Mouse (Mus musculus): Measurements from ENCODE around the gene Hs6st3. TPM values are rescaled to one million over a fixed set of nuclear protein-coding genes. Genes with fewer than 3 reads are reported as not detected.

Gene Hs6st3
- polyA plus RNA-seq, 1 experiment from 2014 or later = 0.11 TPM

GRCm38 (mm10) chr14:119123582-119123981, 14.6 kb upstream of the Hs6st3 start:
- H3K9ac ChIP-seq (ENCODE audit: low read length) = peak overlapping the region; percentile 62
- H3K4me3 ChIP-seq (ENCODE audit: control insufficient read depth in 1 of 2, insufficient read depth in 1 of 2, low read depth in 1 of 2, low read length in 2 of 2) = peak overlapping the region; percentile 40 to 47
- no peaks in the 10 kb centered on the region for H3K9me3 ChIP-seq (ENCODE audit: control insufficient read depth, low read length)
- no peaks in the 10 kb centered on the region for H3K36me3 ChIP-seq (ENCODE audit: control insufficient read depth, insufficient read depth, low read length)
- 4% methylated on average over 12 of the region's 12 CpGs for WGBS
- ATAC-seq (ENCODE audit: insufficient number of reproducible peaks, insufficient read depth, low FRiP score, low read depth) = no peak; the same call in 1 of the 2 replicates
- peak overlapping the region; percentile 73 for H3K4me2 ChIP-seq (ENCODE audit: low read length)
- H3K4me1 ChIP-seq (ENCODE audit: control insufficient read depth in 2 of 2, insufficient read depth in 2 of 2, low read length in 2 of 2) = no peaks in the 10 kb centered on the region; a peak in 1 of 4 replicates
- H3K27ac ChIP-seq (replicated peaks in 1 of 2; ENCODE audit: control insufficient read depth in 1 of 2, insufficient read depth in 1 of 2, low read depth in 2 of 2, low read length in 2 of 2) = no peak overlapping the region
- H3K27me3 ChIP-seq (ENCODE audit: control insufficient read depth, insufficient read depth, low read length) = 0 out of 2 replicates have a peak, but pooled peaks cover 3% of the 10 kb centered on the region

- no peak overlapping the region for H3K27ac ChIP-seq (replicated peaks in 1 of 2; ENCODE audit: control insufficient read depth in 1 of 2, insufficient read depth in 1 of 2, low read depth in 2 of 2, low read length in 2 of 2)
- no peaks in the 10 kb centered on the region; a peak in 1 of 4 replicates for H3K4me1 ChIP-seq (ENCODE audit: control insufficient read depth in 2 of 2, insufficient read depth in 2 of 2, low read length in 2 of 2)
- H3K36me3 ChIP-seq (ENCODE audit: control insufficient read depth, insufficient read depth, low read length) = no peaks in the 10 kb centered on the region
- peak overlapping the region; percentile 73 for H3K4me2 ChIP-seq (ENCODE audit: low read length)
- WGBS = 33% methylated on average over 3 of the region's 3 CpGs
- peak overlapping the region in 1 of 2 experiments; percentile 40; a peak in 2 of 4 replicates for H3K4me3 ChIP-seq (ENCODE audit: control insufficient read depth in 1 of 2, insufficient read depth in 1 of 2, low read depth in 1 of 2, low read length in 2 of 2)
- H3K9ac ChIP-seq (ENCODE audit: low read length) = peak overlapping the region; percentile 62; the same call in 1 of the 2 replicates
- 0 out of 2 replicates have a peak, but pooled peaks cover 3% of the 10 kb centered on the region for H3K27me3 ChIP-seq (ENCODE audit: control insufficient read depth, insufficient read depth, low read length)
- ATAC-seq (ENCODE audit: insufficient number of reproducible peaks, insufficient read depth, low FRiP score, low read depth) = peak; percentile 31; the same call in 1 of the 2 replicates
- H3K9me3 ChIP-seq (ENCODE audit: control insufficient read depth, low read length) = no peaks in the 10 kb centered on the region
Observed at GRCm38 (mm10) chr14:119124061-119124460, 14.1 kb upstream of the Hs6st3 start.

- Histone ChIP-seq H3K9me3 (ENCODE audit: control insufficient read depth, low read length) (no peaks in the 10 kb centered on the region), H3K27me3 (ENCODE audit: control insufficient read depth, insufficient read depth, low read length) (0 out of 2 replicates have a peak, but pooled peaks cover 3% of the 10 kb centered on the region), H3K4me1 (ENCODE audit: control insufficient read depth in 2 of 2, insufficient read depth in 2 of 2, low read length in 2 of 2) (no peaks in the 10 kb centered on the region; a peak in 1 of 4 replicates), H3K27ac (replicated peaks in 1 of 2; ENCODE audit: control insufficient read depth in 1 of 2, insufficient read depth in 1 of 2, low read depth in 2 of 2, low read length in 2 of 2) (no peak overlapping the region), H3K4me3 (ENCODE audit: control insufficient read depth in 1 of 2, insufficient read depth in 1 of 2, low read depth in 1 of 2, low read length in 2 of 2) (no peak overlapping the region), H3K4me2 (ENCODE audit: low read length) (no peak overlapping the region), H3K36me3 (ENCODE audit: control insufficient read depth, insufficient read depth, low read length) (no peaks in the 10 kb centered on the region), H3K9ac (ENCODE audit: low read length) (no peak overlapping the region)
- 62% methylated on average over 4 of the region's 4 CpGs for WGBS
- no peak for ATAC-seq (ENCODE audit: insufficient number of reproducible peaks, insufficient read depth, low FRiP score, low read depth)
Observed at GRCm38 (mm10) chr14:119125840-119126239, 12.3 kb upstream of the Hs6st3 start.

GRCm38 (mm10) chr14:119127330-119127729, 10.8 kb upstream of the Hs6st3 start:
- Histone ChIP-seq H3K4me3 (ENCODE audit: control insufficient read depth in 1 of 2, insufficient read depth in 1 of 2, low read depth in 1 of 2, low read length in 2 of 2) (no peak overlapping the region), H3K36me3 (ENCODE audit: control insufficient read depth, insufficient read depth, low read length) (no peaks in the 10 kb centered on the region), H3K27me3 (ENCODE audit: control insufficient read depth, insufficient read depth, low read length) (0 out of 2 replicates have a peak, but pooled peaks cover 3% of the 10 kb centered on the region), H3K4me1 (ENCODE audit: control insufficient read depth in 2 of 2, insufficient read depth in 2 of 2, low read length in 2 of 2) (no peaks in the 10 kb centered on the region; a peak in 1 of 4 replicates), H3K9ac (ENCODE audit: low read length) (no peak overlapping the region), H3K4me2 (ENCODE audit: low read length) (no peak overlapping the region), H3K9me3 (ENCODE audit: control insufficient read depth, low read length) (no peaks in the 10 kb centered on the region), H3K27ac (replicated peaks in 1 of 2; ENCODE audit: control insufficient read depth in 1 of 2, insufficient read depth in 1 of 2, low read depth in 2 of 2, low read length in 2 of 2) (no peak overlapping the region)
- no peak for ATAC-seq (ENCODE audit: insufficient number of reproducible peaks, insufficient read depth, low FRiP score, low read depth)
- WGBS = 84% methylated on average over 2 of the region's 2 CpGs

- Histone ChIP-seq H3K4me2 (ENCODE audit: low read length) (peak overlapping the region; percentile 99), H3K4me1 (ENCODE audit: control insufficient read depth in 2 of 2, insufficient read depth in 2 of 2, low read length in 2 of 2) (peaks cover 0 to 8% of the 10 kb centered on the region in 2 experiments; a peak in 2 of 4 replicates), H3K4me3 (ENCODE audit: control insufficient read depth in 1 of 2, insufficient read depth in 1 of 2, low read depth in 1 of 2, low read length in 2 of 2) (peak overlapping the region; percentile 66 to 73), H3K27me3 (ENCODE audit: control insufficient read depth, insufficient read depth, low read length) (peaks cover 53% of the 10 kb centered on the region), H3K36me3 (ENCODE audit: control insufficient read depth, insufficient read depth, low read length) (no peaks in the 10 kb centered on the region), H3K9me3 (ENCODE audit: control insufficient read depth, low read length) (no peaks in the 10 kb centered on the region), H3K9ac (ENCODE audit: low read length) (peak overlapping the region; percentile 68), H3K27ac (replicated peaks in 1 of 2; ENCODE audit: control insufficient read depth in 1 of 2, insufficient read depth in 1 of 2, low read depth in 2 of 2, low read length in 2 of 2) (no peak overlapping the region)
- under 1% methylated on average over 38 of the region's 38 CpGs for WGBS
- ATAC-seq (ENCODE audit: insufficient number of reproducible peaks, insufficient read depth, low FRiP score, low read depth) = peak; percentile 59; the same call in 1 of the 2 replicates
Observed at GRCm38 (mm10) chr14:119137512-119137905, 632 bp upstream of the Hs6st3 start.

GRCm38 (mm10) chr14:119138786-119139100, 602 bp downstream of the Hs6st3 start:
- Histone ChIP-seq H3K9ac (ENCODE audit: low read length) (no peak overlapping the region; the same call in 1 of the 2 replicates), H3K4me3 (ENCODE audit: control insufficient read depth in 1 of 2, insufficient read depth in 1 of 2, low read depth in 1 of 2, low read length in 2 of 2) (peak overlapping the region; percentile 66 to 73), H3K27ac (replicated peaks in 1 of 2; ENCODE audit: control insufficient read depth in 1 of 2, insufficient read depth in 1 of 2, low read depth in 2 of 2, low read length in 2 of 2) (no peak overlapping the region), H3K27me3 (ENCODE audit: control insufficient read depth, insufficient read depth, low read length) (peaks cover 53% of the 10 kb centered on the region), H3K9me3 (ENCODE audit: control insufficient read depth, low read length) (no peaks in the 10 kb centered on the region), H3K4me2 (ENCODE audit: low read length) (peak overlapping the region; percentile 99), H3K4me1 (ENCODE audit: control insufficient read depth in 2 of 2, insufficient read depth in 2 of 2, low read length in 2 of 2) (peaks cover 0 to 8% of the 10 kb centered on the region in 2 experiments; a peak in 2 of 4 replicates), H3K36me3 (ENCODE audit: control insufficient read depth, insufficient read depth, low read length) (no peaks in the 10 kb centered on the region)
- no peak for ATAC-seq (ENCODE audit: insufficient number of reproducible peaks, insufficient read depth, low FRiP score, low read depth)
- WGBS = 1% methylated on average over 20 of the region's 20 CpGs

GRCm38 (mm10) chr14:119139381-119139950, 1.3 kb downstream of the Hs6st3 start:
- Histone ChIP-seq H3K4me1 (ENCODE audit: control insufficient read depth in 2 of 2, insufficient read depth in 2 of 2, low read length in 2 of 2) (peaks cover 0 to 8% of the 10 kb centered on the region in 2 experiments; a peak in 2 of 4 replicates), H3K4me2 (ENCODE audit: low read length) (peak overlapping the region; percentile 99), H3K9me3 (ENCODE audit: control insufficient read depth, low read length) (no peaks in the 10 kb centered on the region), H3K27me3 (ENCODE audit: control insufficient read depth, insufficient read depth, low read length) (peaks cover 53% of the 10 kb centered on the region), H3K27ac (replicated peaks in 1 of 2; ENCODE audit: control insufficient read depth in 1 of 2, insufficient read depth in 1 of 2, low read depth in 2 of 2, low read length in 2 of 2) (no peak overlapping the region), H3K4me3 (ENCODE audit: control insufficient read depth in 1 of 2, insufficient read depth in 1 of 2, low read depth in 1 of 2, low read length in 2 of 2) (peak overlapping the region in 1 of 2 experiments; percentile 73; a peak in 2 of 4 replicates), H3K9ac (ENCODE audit: low read length) (no peak overlapping the region), H3K36me3 (ENCODE audit: control insufficient read depth, insufficient read depth, low read length) (no peaks in the 10 kb centered on the region)
- ATAC-seq (ENCODE audit: insufficient number of reproducible peaks, insufficient read depth, low FRiP score, low read depth) = no peak
- WGBS = 36% methylated on average over 9 of the region's 9 CpGs
